33 mouse cellular contexts compared by ENCODE assay signal in genomic region chr10:121534995-121535394, GRCm38 (mm10). TPM values are rescaled to one million over a fixed set of nuclear protein-coding genes. Genes with fewer than 3 reads are reported as not detected.
DNase-seq lines count a peak whose midpoint lies in the region; ATAC-seq lines count a peak whose summit lies in the region.
"Had no signal": no experiment of that assay in that cellular context is flagged by ENCODE, and none has a peak within 500 bp of the region (broad histone marks: within the 10 kb centered on the region; RNA-seq: fewer than 3 reads in every experiment).

No protein-coding gene starts in this region.

- H3K27ac ChIP-seq in forebrain, embryonic 10.5 days, result 0 out of 2 replicates have a peak overlapping the region, but pooled peaks have one; percentile 41
- no peak overlapping the region for H3K27ac ChIP-seq in forebrain, embryonic 16.5 days (ENCODE audit: low read length)
- H3K27ac ChIP-seq in liver, embryonic 11.5 days (ENCODE audit: low read depth, low read length), result no peak overlapping the region
- H3K27ac ChIP-seq in midbrain, embryonic 10.5 days (replicated peaks), result 0 out of 2 replicates have a peak overlapping the region, but pooled peaks have one; percentile 9
- H3K27ac ChIP-seq in midbrain, embryonic 16.5 days (ENCODE audit: low read length), result no peak overlapping the region
- H3K27ac ChIP-seq: embryonic facial prominence, embryonic 13.5 days; forebrain, embryonic 12.5 days; heart, adult 2 months; heart, embryonic 15.5 days; hindbrain, embryonic 13.5 days; kidney, postnatal 0 days; limb, embryonic 12.5 days; liver, embryonic 14.5 days; midbrain, embryonic 12.5 days; neural tube, embryonic 13.5 days had no signal

- H3K9ac ChIP-seq in forebrain, embryonic 16.5 days (replicated peaks; ENCODE audit: low read depth, low read length), result no peak overlapping the region
- H3K9ac ChIP-seq in liver, embryonic 11.5 days (ENCODE audit: low read depth, low read length), result no peak overlapping the region
- no peak overlapping the region for H3K9ac ChIP-seq in midbrain, embryonic 16.5 days (ENCODE audit: low read depth, low read length)
- H3K9ac ChIP-seq: embryonic facial prominence, embryonic 13.5 days; forebrain, embryonic 12.5 days; heart, embryonic 15.5 days; hindbrain, embryonic 13.5 days; limb, embryonic 12.5 days; liver, embryonic 14.5 days; midbrain, embryonic 12.5 days; neural tube, embryonic 13.5 days had no signal

- no peak overlapping the region for H3K4me2 ChIP-seq in forebrain, embryonic 16.5 days (ENCODE audit: low read length)
- no peak overlapping the region for H3K4me2 ChIP-seq in liver, embryonic 11.5 days
- no peak overlapping the region for H3K4me2 ChIP-seq in midbrain, embryonic 16.5 days (ENCODE audit: low read length)
- H3K4me2 ChIP-seq: embryonic facial prominence, embryonic 13.5 days; forebrain, embryonic 12.5 days; heart, embryonic 15.5 days; hindbrain, embryonic 13.5 days; limb, embryonic 12.5 days; midbrain, embryonic 12.5 days; neural tube, embryonic 13.5 days had no signal

- DNase-seq in forebrain, embryonic 10.5 days (ENCODE audit: extremely low spot score, low spot score), result no peak
- no peak for DNase-seq in liver, embryonic 11.5 days (ENCODE audit: low spot score)
- DNase-seq in liver, result no peak
- no peak for DNase-seq in midbrain, embryonic 10.5 days (ENCODE audit: low spot score)
- no peak for DNase-seq in left cerebral cortex, adult 18-20 months (ENCODE audit: low spot score in 2 of 2)
- DNase-seq in layer of hippocampus, postnatal 14 days (ENCODE audit: low spot score in 2 of 2), result no peak
- DNase-seq: adrenal gland, postnatal 10 days; cerebellum, adult 9-10 months; cerebellum, postnatal 36 days; embryo, embryonic 11 days; gastrocnemius, postnatal 25 days; heart, adult 2 months; heart, postnatal 36 days; kidney, adult 8-10 months; kidney, postnatal 4 days; layer of hippocampus, postnatal 36 days; right cerebral cortex, postnatal 4 days; thymus, adult 2 months; thymus, postnatal 4 days had no signal

- 86% methylated on average over 4 of the region's 4 CpGs for WGBS in forebrain, embryonic 10.5 days
- 89% methylated on average over 4 of the region's 4 CpGs for WGBS in forebrain, embryonic 16.5 days
- 54% methylated on average over 4 of the region's 4 CpGs for WGBS in liver, embryonic 11.5 days
- WGBS in midbrain, embryonic 10.5 days, result 85% methylated on average over 4 of the region's 4 CpGs
- WGBS in midbrain, embryonic 16.5 days, result 84% methylated on average over 4 of the region's 4 CpGs

- H3K27me3 ChIP-seq in forebrain, embryonic 10.5 days (ENCODE audit: poor library complexity, severe bottlenecking), result peaks cover 3% of the 10 kb centered on the region; the same call in 1 of the 2 replicates
- no peaks in the 10 kb centered on the region for H3K27me3 ChIP-seq in forebrain, embryonic 16.5 days (replicated peaks; ENCODE audit: control insufficient read depth, insufficient read depth, low read length)
- H3K27me3 ChIP-seq in liver, embryonic 11.5 days (replicated peaks; ENCODE audit: control insufficient read depth, insufficient read depth, low read length), result peaks cover 8% of the 10 kb centered on the region
- H3K27me3 ChIP-seq in midbrain, embryonic 10.5 days (ENCODE audit: low read depth, poor library complexity, severe bottlenecking), result peaks cover 7% of the 10 kb centered on the region; the same call in 1 of the 2 replicates
- no peaks in the 10 kb centered on the region for H3K27me3 ChIP-seq in midbrain, embryonic 16.5 days (ENCODE audit: control insufficient read depth, insufficient read depth, low read depth, low read length)
- H3K27me3 ChIP-seq: embryonic facial prominence, embryonic 13.5 days; hindbrain, embryonic 13.5 days; limb, embryonic 12.5 days; neural tube, embryonic 13.5 days; Patski had no signal

- H3K9me3 ChIP-seq in forebrain, embryonic 10.5 days, result no peaks in the 10 kb centered on the region
- no peaks in the 10 kb centered on the region for H3K9me3 ChIP-seq in forebrain, embryonic 16.5 days (ENCODE audit: control insufficient read depth, low read length)
- H3K9me3 ChIP-seq in liver, embryonic 11.5 days (ENCODE audit: control insufficient read depth, low read length), result no peaks in the 10 kb centered on the region
- H3K9me3 ChIP-seq in midbrain, embryonic 10.5 days (replicated peaks), result no peaks in the 10 kb centered on the region
- H3K9me3 ChIP-seq in midbrain, embryonic 16.5 days (replicated peaks; ENCODE audit: control insufficient read depth, low read length, poor library complexity, severe bottlenecking), result no peaks in the 10 kb centered on the region
- H3K9me3 ChIP-seq: embryonic facial prominence, embryonic 13.5 days; forebrain, embryonic 12.5 days; heart, embryonic 15.5 days; hindbrain, embryonic 13.5 days; limb, embryonic 12.5 days; midbrain, embryonic 12.5 days; neural tube, embryonic 13.5 days had no signal

- H3K4me1 ChIP-seq in forebrain, embryonic 10.5 days, result peaks cover 20% of the 10 kb centered on the region
- peaks cover 8% of the 10 kb centered on the region for H3K4me1 ChIP-seq in forebrain, embryonic 16.5 days (replicated peaks; ENCODE audit: control insufficient read depth, insufficient read depth, low read length)
- H3K4me1 ChIP-seq in liver, embryonic 11.5 days (replicated peaks; ENCODE audit: control insufficient read depth, insufficient read depth, low read length), result peaks cover 13% of the 10 kb centered on the region
- peaks cover 20% of the 10 kb centered on the region for H3K4me1 ChIP-seq in midbrain, embryonic 10.5 days
- 0 out of 2 replicates have a peak, but pooled peaks cover 3% of the 10 kb centered on the region for H3K4me1 ChIP-seq in midbrain, embryonic 16.5 days (ENCODE audit: control insufficient read depth, insufficient read depth, low read length)

- no peak for ATAC-seq in forebrain, embryonic 16.5 days
- ATAC-seq in liver, embryonic 11.5 days (replicated peaks; ENCODE audit: low FRiP score), result peak; percentile 40; the same call in 1 of the 2 replicates
- ATAC-seq in midbrain, embryonic 16.5 days, result no peak
- ATAC-seq: intestine, embryonic 16.5 days; Patski had no signal

- no peak overlapping the region for H3K4me3 ChIP-seq in forebrain, embryonic 10.5 days
- H3K4me3 ChIP-seq in forebrain, embryonic 16.5 days (replicated peaks; ENCODE audit: low read length), result no peak overlapping the region
- H3K4me3 ChIP-seq in liver, embryonic 11.5 days (ENCODE audit: low read depth, low read length), result no peak overlapping the region
- H3K4me3 ChIP-seq in midbrain, embryonic 10.5 days, result no peak overlapping the region
- no peak overlapping the region for H3K4me3 ChIP-seq in midbrain, embryonic 16.5 days (ENCODE audit: low read depth, low read length)
- H3K4me3 ChIP-seq: embryonic facial prominence, embryonic 13.5 days; erythroblast, embryonic 14.5 days; forebrain, embryonic 12.5 days; heart, adult 2 months; heart, embryonic 15.5 days; hindbrain, embryonic 13.5 days; limb, embryonic 12.5 days; midbrain, embryonic 12.5 days; neural tube, embryonic 13.5 days had no signal

- no peaks in the 10 kb centered on the region for H3K36me3 ChIP-seq in forebrain, embryonic 10.5 days (replicated peaks)
- no peaks in the 10 kb centered on the region for H3K36me3 ChIP-seq in forebrain, embryonic 16.5 days (ENCODE audit: control insufficient read depth, insufficient read depth)
- no peaks in the 10 kb centered on the region for H3K36me3 ChIP-seq in liver, embryonic 11.5 days (ENCODE audit: control insufficient read depth, insufficient read depth, low read length)
- no peaks in the 10 kb centered on the region for H3K36me3 ChIP-seq in midbrain, embryonic 10.5 days
- no peaks in the 10 kb centered on the region for H3K36me3 ChIP-seq in midbrain, embryonic 16.5 days (ENCODE audit: control insufficient read depth, insufficient read depth, low read length)
- H3K36me3 ChIP-seq: embryonic facial prominence, embryonic 13.5 days; forebrain, embryonic 12.5 days; heart, embryonic 15.5 days; hindbrain, embryonic 13.5 days; limb, embryonic 12.5 days; midbrain, embryonic 12.5 days; neural tube, embryonic 13.5 days had no signal

RNA-seq across cellular contexts. Expression of gene Tbk1, which starts 51.6 kb away (rescaled TPM):
- polyA plus RNA-seq in forebrain, embryonic 10.5 days (2016; fragmentation: Nextera tagmentation; extraction: Ambion mirVana), result 30.1 and 34.9 TPM in 2 replicates
- polyA plus RNA-seq in forebrain, embryonic 16.5 days (2015; fragmentation: Nextera tagmentation; extraction: Ambion mirVana), result 38.4 and 42.7 TPM in 2 replicates
- polyA plus RNA-seq in liver, embryonic 11.5 days (2014; fragmentation: Nextera tagmentation; extraction: Ambion mirVana), result 32.0 and 32.1 TPM in 2 replicates
- polyA plus RNA-seq in midbrain, embryonic 10.5 days (2016; fragmentation: Nextera tagmentation; extraction: Ambion mirVana), result 32.6 and 32.9 TPM in 2 replicates
- 31.1 and 35.9 TPM in 2 replicates for polyA plus RNA-seq in midbrain, embryonic 16.5 days (2015; fragmentation: Nextera tagmentation; extraction: Ambion mirVana)
- 10 to 100 TPM; 49.1 to 50.3 TPM for total RNA-seq in left cerebral cortex, adult 18-20 months (2021)
- 10 to 100 TPM; 43.8 to 46.4 TPM for total RNA-seq in layer of hippocampus, postnatal 14 days (2021)

RNA-seq across cellular contexts. Expression of gene Rassf3, which starts 58.8 kb away (rescaled TPM):
- polyA plus RNA-seq in forebrain, embryonic 10.5 days (2016; fragmentation: Nextera tagmentation; extraction: Ambion mirVana), result 10.6 and 12.2 TPM in 2 replicates
- 4.1 and 5.3 TPM in 2 replicates for polyA plus RNA-seq in forebrain, embryonic 16.5 days (2015; fragmentation: Nextera tagmentation; extraction: Ambion mirVana)
- 14.0 and 15.4 TPM in 2 replicates for polyA plus RNA-seq in liver, embryonic 11.5 days (2014; fragmentation: Nextera tagmentation; extraction: Ambion mirVana)
- polyA plus RNA-seq in midbrain, embryonic 10.5 days (2016; fragmentation: Nextera tagmentation; extraction: Ambion mirVana), result 7.2 and 7.8 TPM in 2 replicates
- 4.2 and 4.6 TPM in 2 replicates for polyA plus RNA-seq in midbrain, embryonic 16.5 days (2015; fragmentation: Nextera tagmentation; extraction: Ambion mirVana)
- total RNA-seq in left cerebral cortex, adult 18-20 months (2021), result 10 to 100 TPM; 39.4 to 49.7 TPM
- 10 to 100 TPM; 12.0 to 12.6 TPM for total RNA-seq in layer of hippocampus, postnatal 14 days (2021)

Comparison
In these comparisons a context has a peak if more than half of its experiments do, and no peak if none do; other contexts are left out.
1. H3K27ac ChIP-seq: peak in forebrain, embryonic 10.5 days (single experiment) and midbrain, embryonic 10.5 days (single experiment); none in forebrain, embryonic 16.5 days (single experiment), liver, embryonic 11.5 days (single experiment) and midbrain, embryonic 16.5 days (single experiment).